Mouse (Mus musculus): ENCODE results near the gene Bmp2k. TPM values are rescaled to one million over a fixed set of nuclear protein-coding genes. Genes with fewer than 3 reads are reported as not detected.

Gene Bmp2k
- polyA plus RNA-seq, 1 experiment = 5.9 TPM

- Histone ChIP-seq H3K4me3 (ENCODE audit: insufficient read depth, poor library complexity, severe bottlenecking) (no peak overlapping the region), H3K36me3 (ENCODE audit: control insufficient read depth, insufficient read depth) (no peaks in the 10 kb centered on the region), H3ac (ENCODE audit: control insufficient read depth, insufficient read length, low read depth) (no peak overlapping the region), H3K27me3 (ENCODE audit: control insufficient read depth, insufficient read depth, insufficient read length) (no peaks in the 10 kb centered on the region), H3K79me2 (ENCODE audit: control insufficient read depth, insufficient read depth) (peaks cover 68% of the 10 kb centered on the region), H3K79me3 (ENCODE audit: low read depth) (peaks cover 38% of the 10 kb centered on the region)
- TF ChIP-seq MAX (IDR thresholded peaks at IDR 0.05) = no peak
- no peak for TF ChIP-seq MYOD1 (IDR thresholded peaks at IDR 0.05; ENCODE audit: control insufficient read depth, insufficient read length, low read depth)
- TF ChIP-seq USF1 (IDR thresholded peaks at IDR 0.05; ENCODE audit: low read depth) = no peak
- TF ChIP-seq MYOG (IDR thresholded peaks at IDR 0.05; ENCODE audit: control insufficient read depth, extremely low read depth, insufficient read length) = no peak
- no peak for TF ChIP-seq CTCF (IDR thresholded peaks at IDR 0.05; ENCODE audit: control insufficient read depth, insufficient read depth, insufficient read length)
- TF ChIP-seq CEBPB (IDR thresholded peaks at IDR 0.05; ENCODE audit: low read depth) = no peak
- no peak for TF ChIP-seq FOSL1 (IDR thresholded peaks at IDR 0.05; ENCODE audit: insufficient read depth, low read length, poor library complexity, severe bottlenecking)
Measured at GRCm38 (mm10) chr5:96999601-97000000, 2.1 kb downstream of the Bmp2k start.

GRCm38 (mm10) chr5:97000524-97000923 is 3.0 kb downstream of the Bmp2k start:
- H3ac ChIP-seq (ENCODE audit: control insufficient read depth, insufficient read length, low read depth) = no peak overlapping the region
- H3K36me3 ChIP-seq (ENCODE audit: control insufficient read depth, insufficient read depth) = no peaks in the 10 kb centered on the region
- TF ChIP-seq CTCF (IDR thresholded peaks at IDR 0.05; ENCODE audit: control insufficient read depth, insufficient read depth, insufficient read length) (no peak), FOSL1 (IDR thresholded peaks at IDR 0.05; ENCODE audit: insufficient read depth, low read length, poor library complexity, severe bottlenecking) (no peak), MAX (IDR thresholded peaks at IDR 0.05) (no peak), USF1 (IDR thresholded peaks at IDR 0.05; ENCODE audit: low read depth) (no peak), CEBPB (IDR thresholded peaks at IDR 0.05; ENCODE audit: low read depth) (no peak), MYOD1 (IDR thresholded peaks at IDR 0.05; ENCODE audit: control insufficient read depth, insufficient read length, low read depth) (no peak), MYOG (IDR thresholded peaks at IDR 0.05; ENCODE audit: control insufficient read depth, extremely low read depth, insufficient read length) (no peak)
- no peaks in the 10 kb centered on the region for H3K27me3 ChIP-seq (ENCODE audit: control insufficient read depth, insufficient read depth, insufficient read length)
- H3K79me2 ChIP-seq (ENCODE audit: control insufficient read depth, insufficient read depth) = peaks cover 77% of the 10 kb centered on the region
- peaks cover 45% of the 10 kb centered on the region for H3K79me3 ChIP-seq (ENCODE audit: low read depth)
- no peak overlapping the region for H3K4me3 ChIP-seq (ENCODE audit: insufficient read depth, poor library complexity, severe bottlenecking)

DNA sequence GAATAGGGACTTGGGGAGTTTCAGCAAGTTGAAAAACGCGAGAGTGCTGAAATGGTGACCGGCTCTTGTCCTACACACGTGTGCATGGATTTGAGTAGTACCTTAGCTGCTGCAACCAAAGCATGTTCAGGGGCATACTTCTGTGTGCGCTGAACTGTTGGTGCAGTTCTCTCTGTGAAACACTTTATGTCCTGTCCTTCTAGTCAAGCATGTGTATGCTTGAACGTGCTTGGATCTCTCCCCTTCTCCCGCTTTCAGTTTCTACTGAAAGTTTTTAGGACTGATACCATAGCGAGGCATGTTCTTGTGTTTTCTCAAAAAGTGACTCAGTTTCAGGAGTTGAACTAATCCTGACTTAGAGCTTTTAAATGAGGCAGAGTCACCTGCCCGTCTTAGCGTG is 3.7 kb downstream of the Bmp2k start:
- no peaks in the 10 kb centered on the region for H3K27me3 ChIP-seq (ENCODE audit: control insufficient read depth, insufficient read depth, insufficient read length)
- peaks cover 83% of the 10 kb centered on the region for H3K79me2 ChIP-seq (ENCODE audit: control insufficient read depth, insufficient read depth)
- no peak overlapping the region for H3ac ChIP-seq (ENCODE audit: control insufficient read depth, insufficient read length, low read depth)
- H3K4me3 ChIP-seq (ENCODE audit: insufficient read depth, poor library complexity, severe bottlenecking) = no peak overlapping the region
- TF ChIP-seq MYOD1 (IDR thresholded peaks at IDR 0.05; ENCODE audit: control insufficient read depth, insufficient read length, low read depth) (no peak), FOSL1 (IDR thresholded peaks at IDR 0.05; ENCODE audit: insufficient read depth, low read length, poor library complexity, severe bottlenecking) (no peak), USF1 (IDR thresholded peaks at IDR 0.05; ENCODE audit: low read depth) (no peak)
- peaks cover 45% of the 10 kb centered on the region for H3K79me3 ChIP-seq (ENCODE audit: low read depth)
- H3K36me3 ChIP-seq (ENCODE audit: control insufficient read depth, insufficient read depth) = no peaks in the 10 kb centered on the region

DNA sequence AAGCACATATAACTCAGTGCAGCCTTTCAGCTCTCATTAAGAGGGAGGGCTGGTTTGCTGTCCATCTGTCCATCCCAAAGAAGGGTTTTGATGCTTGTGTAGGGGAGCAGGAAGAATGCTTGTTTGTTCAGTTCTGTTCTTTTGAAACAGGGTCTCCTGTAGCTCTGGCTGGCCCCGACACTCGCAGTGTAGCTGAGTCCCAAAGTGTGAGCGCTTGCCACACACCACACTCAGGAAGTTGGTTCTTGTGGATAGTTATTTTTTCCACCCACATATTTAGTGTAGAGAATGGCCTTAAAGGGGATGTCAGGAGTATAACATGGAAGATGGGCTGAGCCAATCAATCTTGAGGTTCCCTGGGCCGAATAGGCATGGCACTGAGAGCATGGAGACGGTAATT is 4.1 kb downstream of the Bmp2k start:
- peaks cover 87% of the 10 kb centered on the region for H3K79me2 ChIP-seq (ENCODE audit: control insufficient read depth, insufficient read depth)
- H3K27me3 ChIP-seq (ENCODE audit: control insufficient read depth, insufficient read depth, insufficient read length) = no peaks in the 10 kb centered on the region
- no peak overlapping the region for H3K4me3 ChIP-seq (ENCODE audit: insufficient read depth, poor library complexity, severe bottlenecking)
- H3K36me3 ChIP-seq (ENCODE audit: control insufficient read depth, insufficient read depth) = no peaks in the 10 kb centered on the region
- no peak overlapping the region for H3ac ChIP-seq (ENCODE audit: control insufficient read depth, insufficient read length, low read depth)
- peaks cover 46% of the 10 kb centered on the region for H3K79me3 ChIP-seq (ENCODE audit: low read depth)
- TF ChIP-seq CEBPB (IDR thresholded peaks at IDR 0.05; ENCODE audit: low read depth) (no peak), MAX (IDR thresholded peaks at IDR 0.05) (no peak), USF1 (IDR thresholded peaks at IDR 0.05; ENCODE audit: low read depth) (no peak), MYOD1 (IDR thresholded peaks at IDR 0.05; ENCODE audit: control insufficient read depth, insufficient read length, low read depth) (no peak)

DNA sequence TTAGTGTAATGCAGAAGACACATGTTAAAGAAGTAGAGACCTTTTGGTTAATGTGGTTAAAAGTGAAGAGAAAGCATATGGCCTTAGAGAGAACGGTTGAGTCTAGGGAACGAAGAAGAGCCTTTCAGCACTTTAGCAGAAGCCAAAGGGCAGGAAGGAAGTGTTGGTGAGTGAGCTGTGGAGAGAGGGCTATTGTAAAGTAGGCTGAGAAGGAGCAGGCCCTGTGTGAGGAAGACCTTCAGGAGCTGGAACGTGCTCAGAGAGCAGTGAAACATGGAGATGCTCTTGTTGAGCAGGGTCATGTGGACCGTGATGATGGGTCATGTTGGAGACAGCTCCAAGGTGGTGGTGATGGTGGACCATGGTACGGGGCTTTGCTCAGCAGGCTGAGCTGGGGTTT is 4.8 kb downstream of the Bmp2k start:
- no peak for TF ChIP-seq MYOG (IDR thresholded peaks at IDR 0.05; ENCODE audit: control insufficient read depth, extremely low read depth, insufficient read length)
- Histone ChIP-seq H3K36me3 (ENCODE audit: control insufficient read depth, insufficient read depth) (no peaks in the 10 kb centered on the region), H3K27me3 (ENCODE audit: control insufficient read depth, insufficient read depth, insufficient read length) (no peaks in the 10 kb centered on the region), H3ac (ENCODE audit: control insufficient read depth, insufficient read length, low read depth) (no peak overlapping the region), H3K4me3 (ENCODE audit: insufficient read depth, poor library complexity, severe bottlenecking) (no peak overlapping the region), H3K79me3 (ENCODE audit: low read depth) (peaks cover 49% of the 10 kb centered on the region), H3K79me2 (ENCODE audit: control insufficient read depth, insufficient read depth) (peaks cover 93% of the 10 kb centered on the region)

DNA sequence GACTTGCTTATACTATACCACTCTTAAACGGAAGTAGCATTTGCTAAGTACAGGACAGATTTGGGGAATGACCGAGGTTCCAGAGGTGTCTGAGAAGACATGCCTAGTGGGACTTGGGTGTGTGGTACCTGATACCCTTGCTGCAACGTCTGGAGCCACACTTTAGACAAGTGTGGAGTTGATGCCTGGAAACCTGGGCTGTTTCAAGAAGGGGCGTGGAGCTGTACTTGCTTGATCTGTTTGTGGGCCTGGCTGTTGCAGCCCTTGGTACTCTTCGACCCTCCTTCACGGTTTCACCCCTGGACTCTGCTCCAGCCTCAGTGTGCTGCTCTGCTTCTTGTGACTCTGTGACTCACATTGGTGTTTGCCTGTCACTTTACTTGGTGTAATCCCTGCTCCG is 5.4 kb downstream of the Bmp2k start:
- H3K79me3 ChIP-seq (ENCODE audit: low read depth) = peaks cover 53% of the 10 kb centered on the region
- TF ChIP-seq MYOG (IDR thresholded peaks at IDR 0.05; ENCODE audit: control insufficient read depth, extremely low read depth, insufficient read length) (no peak), CTCF (IDR thresholded peaks at IDR 0.05; ENCODE audit: control insufficient read depth, insufficient read depth, insufficient read length) (no peak), USF1 (IDR thresholded peaks at IDR 0.05; ENCODE audit: low read depth) (no peak), FOSL1 (IDR thresholded peaks at IDR 0.05; ENCODE audit: insufficient read depth, low read length, poor library complexity, severe bottlenecking) (no peak), MYOD1 (IDR thresholded peaks at IDR 0.05; ENCODE audit: control insufficient read depth, insufficient read length, low read depth) (no peak), CEBPB (IDR thresholded peaks at IDR 0.05; ENCODE audit: low read depth) (no peak), MAX (IDR thresholded peaks at IDR 0.05) (no peak)
- H3K4me3 ChIP-seq (ENCODE audit: insufficient read depth, poor library complexity, severe bottlenecking) = no peak overlapping the region
- no peaks in the 10 kb centered on the region for H3K27me3 ChIP-seq (ENCODE audit: control insufficient read depth, insufficient read depth, insufficient read length)
- H3K36me3 ChIP-seq (ENCODE audit: control insufficient read depth, insufficient read depth) = no peaks in the 10 kb centered on the region
- H3K79me2 ChIP-seq (ENCODE audit: control insufficient read depth, insufficient read depth) = peaks cover 97% of the 10 kb centered on the region
- no peak overlapping the region for H3ac ChIP-seq (ENCODE audit: control insufficient read depth, insufficient read length, low read depth)

Measured in C2C12 (cell line).